Mouse (Mus musculus) liver, adult 2 months (tissue): ENCODE data around the gene Arx.

Experiments used
- CTCF ChIP-seq: fragments of 200-500 bp; IDR thresholded peaks from 2 replicates; pipeline ENCODE4 v1.5.1; 2011; ENCODE audit warnings: low read depth, low read length, control low read depth
- POLR2A ChIP-seq: fragments of 200-500 bp; IDR thresholded peaks from 2 replicates; pipeline ENCODE4 v1.6.1; 2011; ENCODE audit warnings: low read length, control low read depth; ENCODE audit not compliant: insufficient read depth; ENCODE audit errors: extremely low read depth

GRCm38 (mm10) chrX:93317577-93317976 is 31.3 kb downstream of the Arx start:
- TF ChIP-seq CTCF (no peak), POLR2A (no peak)
